Mouse (Mus musculus) CH12.LX (cell line): Measurements from ENCODE around the gene Recql. TPM values are rescaled to one million over a fixed set of nuclear protein-coding genes. Genes with fewer than 3 reads are reported as not detected.

Source experiments
- DNase-seq: peaks from one replicate; pipeline ENCODE4 v3.0.0-alpha.2; 2013; ENCODE audit errors: extremely low read depth
- H3K27ac ChIP-seq: 2 replicates; pipeline ENCODE4 v1.5.1; 2012; ENCODE audit warnings: low read depth, mild to moderate bottlenecking, control low read depth, moderate library complexity; ENCODE audit not compliant: insufficient read depth
- H3K27me3 ChIP-seq: replicated peaks from 2 replicates; pipeline ENCODE3; 2012; ENCODE audit warnings: inconsistent platforms
- H3K36me3 ChIP-seq, 2 experiments: replicated peaks in 1 of 2; 2 replicates each; pipeline versions ENCODE3 to v1.6.1; 2012; ENCODE audit warnings: inconsistent platforms in 1 of 2, low read length in 1 of 2, mild to moderate bottlenecking in 1 of 2, mixed read lengths in 1 of 2, moderate library complexity in 1 of 2; ENCODE audit not compliant: control insufficient read depth in 1 of 2, insufficient read depth in 1 of 2
- H3K4me1 ChIP-seq, 2 experiments: 2 replicates each; pipeline ENCODE4 v1.6.1; 2012; ENCODE audit warnings: inconsistent platforms in 1 of 2, moderate library complexity in 1 of 2; ENCODE audit not compliant: insufficient read depth in 2 of 2, control insufficient read depth in 1 of 2
- H3K4me2 ChIP-seq: 2 replicates; pipeline ENCODE4 v1.6.1; 2012; ENCODE audit warnings: low read depth, mild to moderate bottlenecking, control low read depth; ENCODE audit not compliant: poor library complexity, insufficient read depth, severe bottlenecking
- H3K4me3 ChIP-seq, 3 experiments: fragments of 150-350 bp in 1 of 3; sonication (generic) in 1 of 3; replicated peaks in 1 of 3; 2 replicates each; pipeline versions ENCODE3 to v1.5.1; 2011 to 2012; ENCODE audit warnings: low read depth in 2 of 3, low read length in 2 of 3, mild to moderate bottlenecking in 2 of 3, moderate library complexity in 2 of 3, control low read depth in 1 of 3, improper control_type of control experiment in 1 of 3, inconsistent platforms in 1 of 3, mixed read lengths in 1 of 3; ENCODE audit not compliant: poor library complexity in 1 of 3
- H3K79me2 ChIP-seq: replicated peaks from 2 replicates; pipeline ENCODE4 v1.6.1; 2012; ENCODE audit warnings: mild to moderate bottlenecking, moderate library complexity; ENCODE audit not compliant: control insufficient read depth, poor library complexity, insufficient read depth, severe bottlenecking; ENCODE audit errors: extremely low read depth
- H3K9ac ChIP-seq: 2 replicates; pipeline ENCODE4 v1.6.1; 2012; ENCODE audit warnings: low read depth, mild to moderate bottlenecking, control low read depth, moderate library complexity; ENCODE audit not compliant: insufficient read depth
- H3K9me3 ChIP-seq: replicated peaks from 2 replicates; pipeline ENCODE3; 2012; ENCODE audit warnings: low read length, inconsistent platforms, mixed read lengths
- CHD2 ChIP-seq: IDR thresholded peaks from 2 replicates; pipeline ENCODE4 v1.6.1; 2011; ENCODE audit warnings: low read length, improper control_type of control experiment
- E2F4 ChIP-seq: IDR thresholded peaks from 2 replicates; pipeline ENCODE4 v1.6.1; 2011; ENCODE audit warnings: low read depth, low read length, improper control_type of control experiment; ENCODE audit not compliant: insufficient replicate concordance
- ELF1 ChIP-seq: IDR thresholded peaks from 2 replicates; pipeline ENCODE4 v1.6.1; 2014; ENCODE audit warnings: low read depth, mild to moderate bottlenecking, inconsistent platforms, low read length, improper control_type of control experiment
- EP300 ChIP-seq: IDR thresholded peaks from 2 replicates; pipeline ENCODE4 v1.6.1; 2011; ENCODE audit warnings: low read length, improper control_type of control experiment
- HCFC1 ChIP-seq: IDR thresholded peaks from 2 replicates; pipeline ENCODE4 v1.6.1; 2012; ENCODE audit warnings: low read depth, mild to moderate bottlenecking, inconsistent platforms, low read length, improper control_type of control experiment
- IRF4 ChIP-seq: IDR thresholded peaks from 2 replicates; pipeline ENCODE4 v1.6.1; 2014; ENCODE audit warnings: low read depth, mild to moderate bottlenecking, inconsistent platforms, low read length, improper control_type of control experiment
- MAFK ChIP-seq: IDR thresholded peaks from 2 replicates; pipeline ENCODE4 v1.6.1; 2011; ENCODE audit warnings: low read length, improper control_type of control experiment; ENCODE audit not compliant: insufficient replicate concordance
- MAX ChIP-seq: IDR thresholded peaks from 2 replicates; pipeline ENCODE4 v1.6.1; 2011; ENCODE audit warnings: low read length, improper control_type of control experiment
- MXI1 ChIP-seq: IDR thresholded peaks from 2 replicates; pipeline ENCODE4 v1.6.1; 2011; ENCODE audit warnings: mild to moderate bottlenecking, low read depth, low read length, improper control_type of control experiment
- MYC ChIP-seq: IDR thresholded peaks from 2 replicates; pipeline ENCODE4 v1.6.1; 2011; ENCODE audit warnings: low read depth, mild to moderate bottlenecking, improper control_type of control experiment, low read length
- NELFE ChIP-seq: IDR thresholded peaks from 2 replicates; pipeline ENCODE4 v1.6.1; 2011; ENCODE audit warnings: low read depth, low read length, improper control_type of control experiment
- PAX5 ChIP-seq: IDR thresholded peaks from 2 replicates; pipeline ENCODE4 v1.6.1; 2012; ENCODE audit warnings: low read length, inconsistent platforms, mixed read lengths
- RCOR1 ChIP-seq: conservative IDR thresholded peaks from 2 replicates; pipeline ENCODE4 v1.6.1; 2012; ENCODE audit warnings: low read depth, mild to moderate bottlenecking, inconsistent platforms, low read length, improper control_type of control experiment
- TBP ChIP-seq: conservative IDR thresholded peaks from 2 replicates; pipeline ENCODE4 v1.6.1; 2011; ENCODE audit warnings: low read depth, low read length, improper control_type of control experiment
- UBTF ChIP-seq: IDR thresholded peaks from 2 replicates; pipeline ENCODE4 v1.6.1; 2012; ENCODE audit warnings: low read depth, mild to moderate bottlenecking, inconsistent platforms, low read length, improper control_type of control experiment, moderate library complexity
- USF1 ChIP-seq: IDR thresholded peaks from 2 replicates; pipeline ENCODE4 v1.6.1; 2014; ENCODE audit warnings: low read depth, mild to moderate bottlenecking, inconsistent platforms, low read length, improper control_type of control experiment
- USF2 ChIP-seq: conservative IDR thresholded peaks from 2 replicates; pipeline ENCODE4 v1.6.1; 2011; ENCODE audit warnings: low read depth, low read length, improper control_type of control experiment
- ZC3H11A ChIP-seq: IDR thresholded peaks from 2 replicates; pipeline ENCODE4 v1.6.1; 2012; ENCODE audit warnings: low read depth, mild to moderate bottlenecking, inconsistent platforms, low read length, improper control_type of control experiment
- ZNF384 ChIP-seq: IDR thresholded peaks from 2 replicates; pipeline ENCODE4 v1.6.1; 2012; ENCODE audit warnings: low read depth, low read length, improper control_type of control experiment, inconsistent platforms
- dilution Hi-C: fragments of 300-500 bp; cut with MboI; formaldehyde crosslinking; loops from 2 replicates; pipeline ENCODE4 v1.14.3; 2020; ENCODE audit warnings: low sequenced_read_pairs; ENCODE audit not compliant: extremely low pct_unique_long_range_greater_than_20kb, extremely low pct_ligation_motif_present
- in situ Hi-C: fragments of 300-500 bp; cut with MboI; formaldehyde crosslinking; loops from 3 replicates; pipeline ENCODE4 v1.14.3; 2019; ENCODE audit warnings: low sequenced_read_pairs, low pct_ligation_motif_present, low pct_unique_long_range_greater_than_20kb, mixed read lengths
- polyA plus RNA-seq: library from polyadenylated mRNA; unstranded; fragments of >175 nt; gene quantifications from 2 replicates; pipeline ENCODE4 v1.2.1, GENCODE M21; 2012; ENCODE audit warnings: low read depth; ENCODE audit not compliant: insufficient read length
- total RNA-seq, 2 experiments: library from RNA; depleted of rRNA; stranded (reverse); fragments of 300-350 nt in 1 of 2; fragments of >200 nt in 1 of 2; gene quantifications; 2 replicates each; pipeline ENCODE4 v1.2.3; 2012 to 2014

Recql gene
- total and polyA plus RNA-seq, 3 experiments: 24.9 to 45.4 (median 44.6) TPM

GRCm38 (mm10) chr6:142314285-142314684 lies 72.6 kb downstream of the Recql start:
- Histone ChIP-seq H3K79me2 (no peaks in the 10 kb centered on the region), H3K4me2 (no peak overlapping the region), H3K4me1 (no peaks in the 10 kb centered on the region), H3K9ac (no peak overlapping the region), H3K27ac (no peak overlapping the region), H3K9me3 (peaks cover 2% of the 10 kb centered on the region), H3K27me3 (no peaks in the 10 kb centered on the region), H3K36me3 (no peaks in the 10 kb centered on the region), H3K4me3 (no peak overlapping the region)
- no peak for DNase-seq
- dilution Hi-C loops (no loop called here), in situ Hi-C loops (no loop called here)
- TF ChIP-seq USF1: no peak
- TF ChIP-seq CHD2: no peak
- TF ChIP-seq ZC3H11A: no peak
- no peak for TF ChIP-seq E2F4
- TF ChIP-seq UBTF: no peak
- no peak for TF ChIP-seq HCFC1
- TF ChIP-seq EP300: no peak
- no peak for TF ChIP-seq ZNF384
- TF ChIP-seq RCOR1: no peak
- TF ChIP-seq USF2: no peak
- TF ChIP-seq MYC: no peak

DNA sequence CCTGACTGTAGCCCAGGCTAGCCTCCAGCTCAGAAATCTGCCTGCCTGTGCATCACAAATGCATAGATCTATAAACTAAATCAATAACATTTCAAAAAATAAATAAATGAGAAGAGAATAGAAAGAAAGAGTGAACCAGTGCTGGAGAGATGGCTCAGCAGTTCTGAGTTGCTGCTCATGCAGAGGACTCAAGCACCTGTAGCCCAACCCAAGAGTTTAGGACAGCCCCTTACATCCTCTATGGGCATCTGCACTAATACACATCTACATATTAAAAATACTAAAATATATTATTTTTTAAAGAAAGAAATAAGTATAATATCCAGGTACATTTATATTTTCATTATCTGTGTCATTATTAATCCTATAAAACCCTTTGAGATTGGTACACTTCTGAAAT lies 81.8 kb downstream of the Recql start:
- no peak overlapping the region for H3K4me3 ChIP-seq
- TF ChIP-seq NELFE: no peak
- TF ChIP-seq PAX5: no peak
- TF ChIP-seq MXI1: no peak
- no peak for TF ChIP-seq E2F4
- TF ChIP-seq ZNF384: no peak
- no peak for TF ChIP-seq MAFK
- no peak for TF ChIP-seq ELF1
- TF ChIP-seq EP300: no peak
- TF ChIP-seq TBP: no peak
- no peak for TF ChIP-seq MAX
- no peak for TF ChIP-seq CHD2
- no peak for TF ChIP-seq USF2
- no peak for TF ChIP-seq IRF4
- TF ChIP-seq, all 38 proteins: peak for 0
- H3K9me3 ChIP-seq: peaks cover 2% of the 10 kb centered on the region
- dilution Hi-C loops (no loop called here), in situ Hi-C loops (no loop called here)
- DNase-seq: no peak
- H3K36me3 ChIP-seq: no peaks in the 10 kb centered on the region
- no peaks in the 10 kb centered on the region for H3K4me1 ChIP-seq
- no peak overlapping the region for H3K27ac ChIP-seq
- H3K27me3 ChIP-seq: no peaks in the 10 kb centered on the region
- no peak overlapping the region for H3K4me2 ChIP-seq
- no peak overlapping the region for H3K9ac ChIP-seq
- no peaks in the 10 kb centered on the region for H3K79me2 ChIP-seq

Other genes with a start within 250 kb of the Recql start
- not detected in 2 replicates for gene Slco1a6, start 178.6 kb downstream of the Recql start, total RNA-seq (2012; rRNA removed)
- not detected in 2 replicates for gene Slco1a6, start 178.6 kb downstream of the Recql start, total RNA-seq (2014; rRNA removed)
- 1.1 and 1.4 TPM in 2 replicates for gene Slco1a6, start 178.6 kb downstream of the Recql start, polyA plus RNA-seq
- not detected in 2 replicates for gene Iapp, start 88.7 kb downstream of the Recql start, total RNA-seq (2012; rRNA removed)
- gene Iapp, start 88.7 kb downstream of the Recql start, total RNA-seq (2014; rRNA removed): not detected in 2 replicates
- gene Iapp, start 88.7 kb downstream of the Recql start, polyA plus RNA-seq: not detected in 2 replicates
- not detected in 2 replicates for gene Slco1a5, start 64.1 kb downstream of the Recql start, total RNA-seq (2012; rRNA removed)
- not detected in 2 replicates for gene Slco1a5, start 64.1 kb downstream of the Recql start, total RNA-seq (2014; rRNA removed)
- not detected in 2 replicates for gene Slco1a5, start 64.1 kb downstream of the Recql start, polyA plus RNA-seq
- 7.9 and 8.0 TPM in 2 replicates for gene Pyroxd1, start 41.4 kb downstream of the Recql start, total RNA-seq (2012; rRNA removed)
- 11.2 and 13.0 TPM in 2 replicates for gene Pyroxd1, start 41.4 kb downstream of the Recql start, total RNA-seq (2014; rRNA removed)
- 11.5 and 13.3 TPM in 2 replicates for gene Pyroxd1, start 41.4 kb downstream of the Recql start, polyA plus RNA-seq
- 28.3 and 36.4 TPM in 2 replicates for gene Golt1b, start 134 bp upstream of the Recql start, total RNA-seq (2012; rRNA removed)
- 71.8 and 76.6 TPM in 2 replicates for gene Golt1b, start 134 bp upstream of the Recql start, total RNA-seq (2014; rRNA removed)
- gene Golt1b, start 134 bp upstream of the Recql start, polyA plus RNA-seq: 48.4 and 51.5 TPM in 2 replicates
- gene Spx, start 26.4 kb upstream of the Recql start, total RNA-seq (2012; rRNA removed): 0.17 TPM in 1 of 2 replicates, not detected in the other
- gene Spx, start 26.4 kb upstream of the Recql start, total RNA-seq (2014; rRNA removed): 0.22 and 0.51 TPM in 2 replicates
- gene Spx, start 26.4 kb upstream of the Recql start, polyA plus RNA-seq: 0.16 TPM in 1 of 2 replicates, not detected in the other
- gene Gys2, start 86.0 kb upstream of the Recql start, total RNA-seq (2012; rRNA removed): not detected in 2 replicates
- gene Gys2, start 86.0 kb upstream of the Recql start, total RNA-seq (2014; rRNA removed): not detected in 2 replicates
- not detected in 2 replicates for gene Gys2, start 86.0 kb upstream of the Recql start, polyA plus RNA-seq
- gene Ldhb, start 120.9 kb upstream of the Recql start, total RNA-seq (2012; rRNA removed): 0.25 TPM in 1 of 2 replicates, not detected in the other
- gene Ldhb, start 120.9 kb upstream of the Recql start, total RNA-seq (2014; rRNA removed): 0.59 TPM in 1 of 2 replicates, not detected in the other
- gene Ldhb, start 120.9 kb upstream of the Recql start, polyA plus RNA-seq: not detected in 2 replicates
- not detected in 2 replicates for gene Kcnj8, start 184.5 kb upstream of the Recql start, total RNA-seq (2012; rRNA removed)
- not detected in 2 replicates for gene Kcnj8, start 184.5 kb upstream of the Recql start, total RNA-seq (2014; rRNA removed)
- not detected in 2 replicates for gene Kcnj8, start 184.5 kb upstream of the Recql start, polyA plus RNA-seq